Mouse (Mus musculus): Measurements from ENCODE around the gene Rbck1. TPM values are rescaled to one million over a fixed set of nuclear protein-coding genes. Genes with fewer than 3 reads are reported as not detected.

Gene Rbck1
- polyA plus RNA-seq, 1 experiment: 340 TPM

GRCm38 (mm10) chr2:152344361-152344760 is 11.9 kb upstream of the Rbck1 start:
- Histone ChIP-seq H3K27me3 (ENCODE audit: control insufficient read depth, insufficient read depth, low read length) (no peaks in the 10 kb centered on the region), H3K4me1 (ENCODE audit: control insufficient read depth, insufficient read depth, insufficient read length, low read length) (peaks cover 3% of the 10 kb centered on the region; the same call in 1 of the 2 replicates), H3K27ac (ENCODE audit: insufficient read depth, low read depth, low read length) (no peak overlapping the region; the same call in 1 of the 2 replicates), H3K36me3 (ENCODE audit: control insufficient read depth, insufficient read depth, low read length) (no peaks in the 10 kb centered on the region), H3K4me3 (ENCODE audit: low read depth, low read length) (peak overlapping the region; percentile 78)
- no peak for TF ChIP-seq POLR2A (IDR thresholded peaks at IDR 0.05; ENCODE audit: low read depth, low read length)
- no peak for TF ChIP-seq CTCF (IDR thresholded peaks at IDR 0.05; ENCODE audit: extremely low read depth, insufficient read length, insufficient replicate concordance, low read depth, low read length)
- 10% methylated on average over 10 of the region's 10 CpGs for WGBS

GRCm38 (mm10) chr2:152343329-152344213 is 11.1 kb upstream of the Rbck1 start, which contains the start of gene Trib3:
Trib3 (minus strand) TSS chr2:152344032.
- TF ChIP-seq CTCF (IDR thresholded peaks at IDR 0.05; ENCODE audit: extremely low read depth, insufficient read length, insufficient replicate concordance, low read depth, low read length) (peak; percentile 65; the same call in 1 of the 2 replicates), POLR2A (IDR thresholded peaks at IDR 0.05; ENCODE audit: low read depth, low read length) (peak; percentile 36; the same call in 1 of the 2 replicates)
- WGBS: 1% methylated on average over 51 of the region's 52 CpGs
- no peaks in the 10 kb centered on the region for H3K36me3 ChIP-seq (ENCODE audit: control insufficient read depth, insufficient read depth, low read length)
- H3K4me3 ChIP-seq (ENCODE audit: low read depth, low read length): peak within 1 kb of the TSS; percentile 78
- H3K27ac ChIP-seq (ENCODE audit: insufficient read depth, low read depth, low read length): peak within 1 kb of the TSS; percentile 41; the same call in 1 of the 2 replicates
- H3K4me1 ChIP-seq (ENCODE audit: control insufficient read depth, insufficient read depth, insufficient read length, low read length): peaks cover 4% of the 10 kb centered on the region; the same call in 1 of the 2 replicates
- no peaks in the 10 kb centered on the region for H3K27me3 ChIP-seq (ENCODE audit: control insufficient read depth, insufficient read depth, low read length)

GRCm38 (mm10) chr2:152339631-152340179 is 7.3 kb upstream of the Rbck1 start:
- TF ChIP-seq CTCF (IDR thresholded peaks at IDR 0.05; ENCODE audit: extremely low read depth, insufficient read length, insufficient replicate concordance, low read depth, low read length) (no peak), POLR2A (IDR thresholded peaks at IDR 0.05; ENCODE audit: low read depth, low read length) (no peak)
- H3K27me3 ChIP-seq (ENCODE audit: control insufficient read depth, insufficient read depth, low read length): no peaks in the 10 kb centered on the region
- 94% methylated on average over 22 of the region's 22 CpGs for WGBS
- no peaks in the 10 kb centered on the region for H3K36me3 ChIP-seq (ENCODE audit: control insufficient read depth, insufficient read depth, low read length)
- peaks cover 22% of the 10 kb centered on the region for H3K4me1 ChIP-seq (ENCODE audit: control insufficient read depth, insufficient read depth, insufficient read length, low read length)
- no peak overlapping the region for H3K4me3 ChIP-seq (ENCODE audit: low read depth, low read length)
- no peak overlapping the region for H3K27ac ChIP-seq (ENCODE audit: insufficient read depth, low read depth, low read length)

GRCm38 (mm10) chr2:152338319-152338718 is 5.9 kb upstream of the Rbck1 start:
- peak overlapping the region; percentile 52 for H3K4me3 ChIP-seq (ENCODE audit: low read depth, low read length)
- no peaks in the 10 kb centered on the region for H3K27me3 ChIP-seq (ENCODE audit: control insufficient read depth, insufficient read depth, low read length)
- H3K4me1 ChIP-seq (ENCODE audit: control insufficient read depth, insufficient read depth, insufficient read length, low read length): peaks cover 22% of the 10 kb centered on the region
- TF ChIP-seq POLR2A (IDR thresholded peaks at IDR 0.05; ENCODE audit: low read depth, low read length) (peak; percentile 50; the same call in 1 of the 2 replicates), CTCF (IDR thresholded peaks at IDR 0.05; ENCODE audit: extremely low read depth, insufficient read length, insufficient replicate concordance, low read depth, low read length) (no peak)
- H3K36me3 ChIP-seq (ENCODE audit: control insufficient read depth, insufficient read depth, low read length): no peaks in the 10 kb centered on the region
- peak overlapping the region; percentile 65 for H3K27ac ChIP-seq (ENCODE audit: insufficient read depth, low read depth, low read length)
- WGBS: 37% methylated on average over 13 of the region's 13 CpGs

GRCm38 (mm10) chr2:152337591-152338212 is 5.2 kb upstream of the Rbck1 start:
- Histone ChIP-seq H3K27ac (ENCODE audit: insufficient read depth, low read depth, low read length) (peak overlapping the region; percentile 65), H3K4me1 (ENCODE audit: control insufficient read depth, insufficient read depth, insufficient read length, low read length) (peaks cover 25% of the 10 kb centered on the region), H3K4me3 (ENCODE audit: low read depth, low read length) (peak overlapping the region; percentile 52), H3K36me3 (ENCODE audit: control insufficient read depth, insufficient read depth, low read length) (no peaks in the 10 kb centered on the region), H3K27me3 (ENCODE audit: control insufficient read depth, insufficient read depth, low read length) (no peaks in the 10 kb centered on the region)
- 31% methylated on average over 11 of the region's 11 CpGs for WGBS
- no peak for TF ChIP-seq CTCF (IDR thresholded peaks at IDR 0.05; ENCODE audit: extremely low read depth, insufficient read length, insufficient replicate concordance, low read depth, low read length)
- no peak for TF ChIP-seq POLR2A (IDR thresholded peaks at IDR 0.05; ENCODE audit: low read depth, low read length)

- Histone ChIP-seq H3K27ac (ENCODE audit: insufficient read depth, low read depth, low read length) (peak overlapping the region; percentile 65; the same call in 1 of the 2 replicates), H3K4me3 (ENCODE audit: low read depth, low read length) (no peak overlapping the region), H3K27me3 (ENCODE audit: control insufficient read depth, insufficient read depth, low read length) (no peaks in the 10 kb centered on the region), H3K36me3 (ENCODE audit: control insufficient read depth, insufficient read depth, low read length) (no peaks in the 10 kb centered on the region), H3K4me1 (ENCODE audit: control insufficient read depth, insufficient read depth, insufficient read length, low read length) (peaks cover 26% of the 10 kb centered on the region)
- TF ChIP-seq CTCF (IDR thresholded peaks at IDR 0.05; ENCODE audit: extremely low read depth, insufficient read length, insufficient replicate concordance, low read depth, low read length): no peak
- no peak for TF ChIP-seq POLR2A (IDR thresholded peaks at IDR 0.05; ENCODE audit: low read depth, low read length)
- WGBS: 48% methylated on average over 1 of the region's 1 CpGs
These were observed 4.4 kb upstream of the Rbck1 start for GRCm38 (mm10) chr2:152336856-152337255.
